In the genomic region with DNA sequence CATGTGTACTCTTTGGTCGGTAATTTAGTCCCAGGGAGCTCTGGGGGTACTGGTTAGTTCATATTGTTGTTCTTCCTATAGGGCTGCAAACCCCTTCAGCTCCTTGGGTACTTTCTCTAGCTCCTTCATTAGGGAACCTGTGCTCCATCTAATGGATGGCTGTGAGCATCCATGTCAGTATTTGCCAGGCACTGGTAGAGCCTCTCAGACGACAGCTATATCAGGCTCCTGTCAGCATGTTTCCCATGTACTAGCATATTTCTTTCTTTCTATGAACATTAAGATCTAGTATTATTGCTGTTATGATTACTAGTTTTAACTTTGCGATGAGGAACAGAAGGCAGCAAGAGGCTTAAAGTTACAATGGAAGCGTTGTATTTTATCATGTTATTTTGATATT, we compare ENCODE assay signal across 22 mouse cellular contexts. TPM values are rescaled to one million over a fixed set of nuclear protein-coding genes. Genes with fewer than 3 reads are reported as not detected.
"Had no signal": no experiment of that assay in that cellular context is flagged by ENCODE, and none has a peak within 500 bp of the region (broad histone marks: within the 10 kb centered on the region; RNA-seq: fewer than 3 reads in every experiment).

No protein-coding gene starts in this region.

- H3K4me1 ChIP-seq: midbrain, embryonic 10.5 days; midbrain, embryonic 12.5 days; neural tube, embryonic 13.5 days; neural tube, embryonic 15.5 days; stomach, embryonic 15.5 days had no signal

- H3K4me2 ChIP-seq: lung, embryonic 14.5 days; midbrain, embryonic 12.5 days; neural tube, embryonic 13.5 days; neural tube, embryonic 15.5 days; stomach, embryonic 15.5 days had no signal

- DNase-seq: lung, adult 18-20 months; lung, embryonic 14.5 days; lung, postnatal 10 days; lung, postnatal 4 days; midbrain, embryonic 14.5 days; retina, postnatal 1 day; right cerebral cortex, adult 18-20 months; right cerebral cortex, postnatal 25 days; right cerebral cortex, postnatal 4 days; spleen, adult 18-20 months; thymus, adult 2 months; thymus, postnatal 25 days; thymus, postnatal 4 days had no signal

- H3K27ac ChIP-seq: midbrain, embryonic 10.5 days; midbrain, embryonic 12.5 days; neural tube, embryonic 13.5 days; neural tube, embryonic 15.5 days; stomach, embryonic 15.5 days; stomach, postnatal 0 days had no signal

- H3K9me3 ChIP-seq: midbrain, embryonic 10.5 days; midbrain, embryonic 12.5 days; neural tube, embryonic 13.5 days; neural tube, embryonic 15.5 days; stomach, embryonic 15.5 days had no signal

- H3K4me3 ChIP-seq: midbrain, embryonic 10.5 days; midbrain, embryonic 12.5 days; myocyte; neural tube, embryonic 13.5 days; neural tube, embryonic 15.5 days; stomach, embryonic 15.5 days had no signal

- H3K9ac ChIP-seq: lung, embryonic 14.5 days; midbrain, embryonic 12.5 days; neural tube, embryonic 13.5 days; neural tube, embryonic 15.5 days; stomach, embryonic 15.5 days had no signal

- ATAC-seq: midbrain, embryonic 16.5 days had no signal

- H3K36me3 ChIP-seq: midbrain, embryonic 10.5 days; midbrain, embryonic 12.5 days; neural tube, embryonic 13.5 days; neural tube, embryonic 15.5 days; stomach, embryonic 15.5 days had no signal

- H3K27me3 ChIP-seq: neural tube, embryonic 15.5 days; stomach, embryonic 15.5 days had no signal

RNA-seq across cellular contexts. Expression of gene Nxf2, which starts 49.7 kb away (rescaled TPM):
- polyA plus RNA-seq: myocyte; small intestine, adult 2 months had no signal
